Comparison of ENCODE assay signal across 18 mouse cellular contexts in genomic region chr4:125583935-125584334, GRCm38 (mm10).
"Had no signal": no experiment of that assay in that cellular context is flagged by ENCODE, and none has a peak within 500 bp of the region (broad histone marks: within the 10 kb centered on the region; RNA-seq: fewer than 3 reads in every experiment).

No protein-coding gene starts in this region.

- H3K4me3 ChIP-seq: midbrain, embryonic 10.5 days; midbrain, embryonic 12.5 days; myocyte; neural tube, embryonic 13.5 days; neural tube, embryonic 15.5 days; stomach, embryonic 15.5 days had no signal

- DNase-seq: liver, postnatal 0 days; lung, embryonic 14.5 days; lung, postnatal 10 days; lung, postnatal 4 days; midbrain, embryonic 14.5 days; retina, postnatal 1 day; right cerebral cortex, adult 18-20 months; right cerebral cortex, postnatal 25 days; thymus, adult 2 months; thymus, postnatal 25 days; thymus, postnatal 4 days had no signal

- H3K27ac ChIP-seq: midbrain, embryonic 10.5 days; midbrain, embryonic 12.5 days; neural tube, embryonic 13.5 days; neural tube, embryonic 15.5 days; stomach, embryonic 15.5 days; stomach, postnatal 0 days had no signal

- H3K36me3 ChIP-seq: midbrain, embryonic 10.5 days; midbrain, embryonic 12.5 days; neural tube, embryonic 13.5 days; neural tube, embryonic 15.5 days; stomach, embryonic 15.5 days had no signal

- H3K9ac ChIP-seq: liver, postnatal 0 days; lung, embryonic 14.5 days; midbrain, embryonic 12.5 days; neural tube, embryonic 13.5 days; neural tube, embryonic 15.5 days; stomach, embryonic 15.5 days had no signal
